Mouse (Mus musculus): ENCODE data around the gene Larp6. TPM values are rescaled to one million over a fixed set of nuclear protein-coding genes. Genes with fewer than 3 reads are reported as not detected.

The Larp6 gene
- total and polyA plus RNA-seq, 3 experiments = not detected

DNA sequence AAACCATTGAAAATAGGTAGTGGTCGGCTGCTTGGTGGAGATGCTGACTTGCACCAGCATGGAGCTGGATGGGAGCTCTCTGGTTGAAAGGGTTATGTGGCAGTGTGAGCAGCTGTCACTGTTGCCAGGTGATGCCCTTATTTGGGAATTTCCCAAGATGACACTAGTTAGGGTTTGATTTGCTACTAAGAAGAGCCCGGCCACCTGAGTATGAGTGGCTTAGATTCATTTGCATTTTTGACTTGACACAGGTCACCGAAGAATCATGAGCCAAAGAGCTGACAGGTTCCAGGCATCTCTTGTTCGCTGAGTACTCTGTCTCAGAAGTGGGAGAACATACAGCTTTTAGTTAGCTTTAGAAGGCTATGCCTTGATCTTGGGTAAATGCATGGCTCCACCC lies 72.3 kb downstream of the Larp6 start:
- Histone ChIP-seq H3K27me3 (ENCODE audit: control insufficient read depth in 1 of 2, insufficient read depth in 2 of 2, low read length in 2 of 2) (peaks cover 0 to 7% of the 10 kb centered on the region in 2 experiments; a peak in 2 of 4 replicates), H3K9ac (ENCODE audit: control insufficient read depth, low read depth, low read length, poor library complexity, severe bottlenecking) (no peak overlapping the region), H3K79me2 (ENCODE audit: control insufficient read depth, insufficient read depth, low read length, poor library complexity) (no peaks in the 10 kb centered on the region), H3K4me3 (ENCODE audit: control insufficient read depth in 1 of 2, insufficient read depth in 1 of 2, low read depth in 2 of 2, low read length in 2 of 2) (no peak overlapping the region), H3K36me3 (ENCODE audit: control insufficient read depth in 1 of 2, insufficient read depth in 2 of 2, low read length in 2 of 2) (no peaks in the 10 kb centered on the region), H3K9me3 (replicated peaks; ENCODE audit: insufficient read depth, low read length) (no peaks in the 10 kb centered on the region), H3K27ac (ENCODE audit: control insufficient read depth, low read depth, low read length) (no peak overlapping the region), H3K4me1 (ENCODE audit: control insufficient read depth in 1 of 2, insufficient read depth in 2 of 2, low read length in 2 of 2) (no peaks in the 10 kb centered on the region)
- no peak for DNase-seq (ENCODE audit: low read depth, low spot score)
- TF ChIP-seq MEF2A (IDR thresholded peaks at IDR 0.05; ENCODE audit: extremely low read depth, insufficient replicate concordance, low read depth, low read length, poor library complexity, severe bottlenecking) = no peak
- no peak for TF ChIP-seq SIN3A (IDR thresholded peaks at IDR 0.05; ENCODE audit: low read length)
- no peak for TF ChIP-seq USF2 (IDR thresholded peaks at IDR 0.05; ENCODE audit: borderline replicate concordance in 1 of 2, insufficient read depth in 1 of 2, low read depth in 1 of 2, low read length in 2 of 2)
- no peak for TF ChIP-seq USF1 (IDR thresholded peaks at IDR 0.05; ENCODE audit: low read depth, low read length)
- TF ChIP-seq ZKSCAN1 (IDR thresholded peaks at IDR 0.05; ENCODE audit: low read depth, low read length) = no peak
- no peak for TF ChIP-seq SMC3 (IDR thresholded peaks at IDR 0.05; ENCODE audit: low read depth, low read length)
- no peak for TF ChIP-seq UBTF (IDR thresholded peaks at IDR 0.05; ENCODE audit: borderline replicate concordance, insufficient read depth, low read depth, low read length)
- no peak for TF ChIP-seq ELF1 (IDR thresholded peaks at IDR 0.05; ENCODE audit: low read depth, low read length)
- TF ChIP-seq POLR2AphosphoS5 (IDR thresholded peaks at IDR 0.05; ENCODE audit: borderline replicate concordance, low read depth, low read length) = no peak
- TF ChIP-seq GABPA (IDR thresholded peaks at IDR 0.05; ENCODE audit: low read depth, low read length) = no peak
- TF ChIP-seq TCF12 (IDR thresholded peaks at IDR 0.05; ENCODE audit: low read depth, low read length) = no peak
- no peak for TF ChIP-seq CTCF (IDR thresholded peaks at IDR 0.05 in 2 of 3, conservative IDR thresholded peaks at IDR 0.05 in 1 of 3; ENCODE audit: control insufficient read depth in 1 of 3, insufficient read depth in 1 of 3, low read depth in 2 of 3, low read length in 3 of 3, poor library complexity in 1 of 3, severe bottlenecking in 1 of 3)
- no peak for TF ChIP-seq ZMIZ1 (IDR thresholded peaks at IDR 0.05; ENCODE audit: low read depth, low read length)
- no peak for TF ChIP-seq EP300 (IDR thresholded peaks at IDR 0.05; ENCODE audit: low read depth in 1 of 2, low read length in 2 of 2)
- no peak for TF ChIP-seq KAT2A (conservative IDR thresholded peaks at IDR 0.05; ENCODE audit: low read depth, low read length)
- no peak for TF ChIP-seq ZC3H11A (IDR thresholded peaks at IDR 0.05; ENCODE audit: low read depth, low read length)

GRCm38 (mm10) chr9:60787517-60788110 lies 74.8 kb downstream of the Larp6 start:
- Histone ChIP-seq H3K27ac (ENCODE audit: control insufficient read depth, low read depth, low read length) (no peak overlapping the region), H3K79me2 (ENCODE audit: control insufficient read depth, insufficient read depth, low read length, poor library complexity) (no peaks in the 10 kb centered on the region), H3K4me1 (ENCODE audit: control insufficient read depth in 1 of 2, insufficient read depth in 2 of 2, low read length in 2 of 2) (no peaks in the 10 kb centered on the region), H3K36me3 (ENCODE audit: control insufficient read depth in 1 of 2, insufficient read depth in 2 of 2, low read length in 2 of 2) (no peaks in the 10 kb centered on the region), H3K9ac (ENCODE audit: control insufficient read depth, low read depth, low read length, poor library complexity, severe bottlenecking) (no peak overlapping the region), H3K9me3 (replicated peaks; ENCODE audit: insufficient read depth, low read length) (no peaks in the 10 kb centered on the region), H3K27me3 (ENCODE audit: control insufficient read depth in 1 of 2, insufficient read depth in 2 of 2, low read length in 2 of 2) (peaks cover 0 to 8% of the 10 kb centered on the region in 2 experiments; a peak in 2 of 4 replicates), H3K4me3 (ENCODE audit: control insufficient read depth in 1 of 2, insufficient read depth in 1 of 2, low read depth in 2 of 2, low read length in 2 of 2) (no peak overlapping the region)
- no peak for DNase-seq (ENCODE audit: low read depth, low spot score)
- TF ChIP-seq CTCF (IDR thresholded peaks at IDR 0.05 in 2 of 3, conservative IDR thresholded peaks at IDR 0.05 in 1 of 3; ENCODE audit: control insufficient read depth in 1 of 3, insufficient read depth in 1 of 3, low read depth in 2 of 3, low read length in 3 of 3, poor library complexity in 1 of 3, severe bottlenecking in 1 of 3) (no peak), NRF1 (IDR thresholded peaks at IDR 0.05; ENCODE audit: insufficient read depth, low read depth, low read length, poor library complexity, severe bottlenecking) (no peak), MAZ (IDR thresholded peaks at IDR 0.05; ENCODE audit: low read depth, low read length) (no peak), GATA1 (IDR thresholded peaks at IDR 0.05; ENCODE audit: low read depth, low read length) (no peak), RAD21 (IDR thresholded peaks at IDR 0.05; ENCODE audit: low read depth, low read length) (no peak), MYB (IDR thresholded peaks at IDR 0.05; ENCODE audit: low read depth, low read length) (no peak), NELFE (IDR thresholded peaks at IDR 0.05; ENCODE audit: low read depth, low read length) (no peak), POLR2AphosphoS5 (IDR thresholded peaks at IDR 0.05; ENCODE audit: borderline replicate concordance, low read depth, low read length) (no peak), CHD2 (IDR thresholded peaks at IDR 0.05; ENCODE audit: low read length) (no peak), MEF2A (IDR thresholded peaks at IDR 0.05; ENCODE audit: extremely low read depth, insufficient replicate concordance, low read depth, low read length, poor library complexity, severe bottlenecking) (no peak), POLR2AphosphoS2 (IDR thresholded peaks at IDR 0.05; ENCODE audit: low read length) (no peak), MXI1 (IDR thresholded peaks at IDR 0.05; ENCODE audit: low read depth, low read length) (no peak), ZMIZ1 (IDR thresholded peaks at IDR 0.05; ENCODE audit: low read depth, low read length) (no peak), ZKSCAN1 (IDR thresholded peaks at IDR 0.05; ENCODE audit: low read depth, low read length) (no peak), E2F4 (IDR thresholded peaks at IDR 0.05; ENCODE audit: borderline replicate concordance, low read depth, low read length) (no peak), POLR2A (IDR thresholded peaks at IDR 0.05; ENCODE audit: control insufficient read depth in 1 of 2, insufficient read depth in 1 of 2, low read depth in 1 of 2, low read length in 2 of 2, poor library complexity in 1 of 2) (no peak), RCOR1 (IDR thresholded peaks at IDR 0.05; ENCODE audit: low read depth, low read length) (no peak)
